Mouse (Mus musculus): Measurements from ENCODE around the gene Nrros. TPM values are rescaled to one million over a fixed set of nuclear protein-coding genes. Genes with fewer than 3 reads are reported as not detected.

Gene Nrros
- total and polyA plus RNA-seq, 2 experiments = 4.1 to 5.9 TPM

- DNase-seq (ENCODE audit: extremely low read depth, low read depth, low spot score) = peak; percentile 24
- Histone ChIP-seq H3K9ac (ENCODE audit: low read depth, low read length) (no peak overlapping the region; the same call in 1 of the 2 replicates), H3K27me3 (ENCODE audit: control insufficient read depth, insufficient read depth, low read length) (no peaks in the 10 kb centered on the region), H3K79me2 (ENCODE audit: control insufficient read depth, insufficient read depth, low read length) (no peaks in the 10 kb centered on the region), H3K4me1 (ENCODE audit: control insufficient read depth, insufficient read depth, low read length) (no peaks in the 10 kb centered on the region), H3K4me3 (ENCODE audit: insufficient read depth, low read depth, low read length) (no peak overlapping the region), H3K36me3 (ENCODE audit: control insufficient read depth, insufficient read depth, low read length) (no peaks in the 10 kb centered on the region), H3K27ac (replicated peaks; ENCODE audit: insufficient read depth, low read depth, low read length) (peak overlapping the region; percentile 77)
- no peak for TF ChIP-seq CTCF (IDR thresholded peaks at IDR 0.05; ENCODE audit: low read depth, low read length)
- TF ChIP-seq POLR2A (IDR thresholded peaks at IDR 0.05; ENCODE audit: extremely low read depth, insufficient read depth, low read length) = no peak
- WGBS = 53% methylated on average over 18 of the region's 18 CpGs
These were observed 11.7 kb upstream of the Nrros start for GRCm38 (mm10) chr16:32176896-32177686.

GRCm38 (mm10) chr16:32175029-32175428, 9.6 kb upstream of the Nrros start:
- Histone ChIP-seq H3K36me3 (ENCODE audit: control insufficient read depth, insufficient read depth, low read length) (no peaks in the 10 kb centered on the region), H3K27ac (replicated peaks; ENCODE audit: insufficient read depth, low read depth, low read length) (no peak overlapping the region), H3K27me3 (ENCODE audit: control insufficient read depth, insufficient read depth, low read length) (no peaks in the 10 kb centered on the region), H3K79me2 (ENCODE audit: control insufficient read depth, insufficient read depth, low read length) (no peaks in the 10 kb centered on the region), H3K4me3 (ENCODE audit: insufficient read depth, low read depth, low read length) (no peak overlapping the region), H3K4me1 (ENCODE audit: control insufficient read depth, insufficient read depth, low read length) (no peaks in the 10 kb centered on the region), H3K9ac (ENCODE audit: low read depth, low read length) (no peak overlapping the region)
- TF ChIP-seq CTCF (IDR thresholded peaks at IDR 0.05; ENCODE audit: low read depth, low read length) (peak; percentile 41; the same call in 1 of the 2 replicates), POLR2A (IDR thresholded peaks at IDR 0.05; ENCODE audit: extremely low read depth, insufficient read depth, low read length) (no peak)
- 96% methylated on average over 4 of the region's 4 CpGs for WGBS
- DNase-seq (ENCODE audit: extremely low read depth, low read depth, low spot score) = no peak

GRCm38 (mm10) chr16:32174340-32175005, 9.1 kb upstream of the Nrros start:
- Histone ChIP-seq H3K36me3 (ENCODE audit: control insufficient read depth, insufficient read depth, low read length) (no peaks in the 10 kb centered on the region), H3K4me3 (ENCODE audit: insufficient read depth, low read depth, low read length) (no peak overlapping the region), H3K4me1 (ENCODE audit: control insufficient read depth, insufficient read depth, low read length) (no peaks in the 10 kb centered on the region), H3K9ac (ENCODE audit: low read depth, low read length) (no peak overlapping the region), H3K27me3 (ENCODE audit: control insufficient read depth, insufficient read depth, low read length) (no peaks in the 10 kb centered on the region), H3K79me2 (ENCODE audit: control insufficient read depth, insufficient read depth, low read length) (no peaks in the 10 kb centered on the region), H3K27ac (replicated peaks; ENCODE audit: insufficient read depth, low read depth, low read length) (no peak overlapping the region)
- WGBS = 94% methylated on average over 8 of the region's 8 CpGs
- TF ChIP-seq CTCF (IDR thresholded peaks at IDR 0.05; ENCODE audit: low read depth, low read length) (no peak), POLR2A (IDR thresholded peaks at IDR 0.05; ENCODE audit: extremely low read depth, insufficient read depth, low read length) (no peak)
- no peak for DNase-seq (ENCODE audit: extremely low read depth, low read depth, low spot score)

GRCm38 (mm10) chr16:32173401-32173800, 8.0 kb upstream of the Nrros start:
- no peak overlapping the region for H3K27ac ChIP-seq (replicated peaks; ENCODE audit: insufficient read depth, low read depth, low read length)
- H3K36me3 ChIP-seq (ENCODE audit: control insufficient read depth, insufficient read depth, low read length) = no peaks in the 10 kb centered on the region
- 54% methylated on average over 11 of the region's 11 CpGs for WGBS
- no peaks in the 10 kb centered on the region for H3K4me1 ChIP-seq (ENCODE audit: control insufficient read depth, insufficient read depth, low read length)
- no peak overlapping the region for H3K4me3 ChIP-seq (ENCODE audit: insufficient read depth, low read depth, low read length)
- no peak for DNase-seq (ENCODE audit: extremely low read depth, low read depth, low spot score)
- no peak overlapping the region for H3K9ac ChIP-seq (ENCODE audit: low read depth, low read length)
- no peak for TF ChIP-seq POLR2A (IDR thresholded peaks at IDR 0.05; ENCODE audit: extremely low read depth, insufficient read depth, low read length)
- no peak for TF ChIP-seq CTCF (IDR thresholded peaks at IDR 0.05; ENCODE audit: low read depth, low read length)
- H3K79me2 ChIP-seq (ENCODE audit: control insufficient read depth, insufficient read depth, low read length) = no peaks in the 10 kb centered on the region
- H3K27me3 ChIP-seq (ENCODE audit: control insufficient read depth, insufficient read depth, low read length) = no peaks in the 10 kb centered on the region

- 0 out of 2 replicates have a peak, but pooled peaks cover 1% of the 10 kb centered on the region for H3K4me1 ChIP-seq (ENCODE audit: control insufficient read depth, insufficient read depth, low read length)
- H3K27me3 ChIP-seq (ENCODE audit: control insufficient read depth, insufficient read depth, low read length) = no peaks in the 10 kb centered on the region
- H3K36me3 ChIP-seq (ENCODE audit: control insufficient read depth, insufficient read depth, low read length) = no peaks in the 10 kb centered on the region
- no peak overlapping the region for H3K4me3 ChIP-seq (ENCODE audit: insufficient read depth, low read depth, low read length)
- no peak for TF ChIP-seq CTCF (IDR thresholded peaks at IDR 0.05; ENCODE audit: low read depth, low read length)
- TF ChIP-seq POLR2A (IDR thresholded peaks at IDR 0.05; ENCODE audit: extremely low read depth, insufficient read depth, low read length) = no peak
- H3K27ac ChIP-seq (replicated peaks; ENCODE audit: insufficient read depth, low read depth, low read length) = peak overlapping the region; percentile 23; the same call in 1 of the 2 replicates
- no peak overlapping the region for H3K9ac ChIP-seq (ENCODE audit: low read depth, low read length)
- H3K79me2 ChIP-seq (ENCODE audit: control insufficient read depth, insufficient read depth, low read length) = no peaks in the 10 kb centered on the region
- WGBS = 88% methylated on average over 5 of the region's 5 CpGs
- DNase-seq (ENCODE audit: extremely low read depth, low read depth, low spot score) = peak; percentile 38
These were observed 5.8 kb upstream of the Nrros start for GRCm38 (mm10) chr16:32171031-32171731.
